Mouse (Mus musculus) heart, postnatal 4 days (tissue): ENCODE data around the gene Epb41l2. TPM values are rescaled to one million over a fixed set of nuclear protein-coding genes. Genes with fewer than 3 reads are reported as not detected.
A peak's percentile ranks its signal among the peaks of the same experiment; 100 is the strongest.

ENCODE experiments used
- DNase-seq: peaks from one replicate; pipeline ENCODE4 v3.0.0; 2021
- total RNA-seq, 2 experiments: library from RNA; stranded (reverse); gene quantifications; 2 replicates each; pipeline ENCODE4 v1.2.3; 2021

Gene Epb41l2
- total RNA-seq, 2 experiments from 2014 or later = 90.5 to 91.5 TPM

DNA sequence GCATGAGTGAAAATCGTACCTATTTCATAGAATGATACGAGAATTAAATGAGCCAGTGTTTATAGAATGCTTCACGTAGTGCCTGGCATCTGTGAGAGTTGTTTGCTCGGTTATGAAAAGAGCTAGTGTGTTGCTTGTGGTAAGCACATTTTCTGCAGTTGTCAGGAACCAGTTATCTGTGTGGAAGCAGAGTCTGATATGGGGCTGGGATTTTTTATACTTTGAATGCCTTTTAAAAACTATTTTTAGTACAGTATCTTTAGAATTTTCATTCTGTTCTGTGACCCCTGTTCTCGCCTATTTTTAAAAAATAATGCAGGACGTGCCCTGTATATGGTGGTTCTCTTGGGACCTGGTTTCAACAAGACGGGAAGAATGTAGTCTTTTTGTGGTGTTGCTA is 6.1 kb downstream of the Epb41l2 start:
- DNase-seq = no peak

DNA sequence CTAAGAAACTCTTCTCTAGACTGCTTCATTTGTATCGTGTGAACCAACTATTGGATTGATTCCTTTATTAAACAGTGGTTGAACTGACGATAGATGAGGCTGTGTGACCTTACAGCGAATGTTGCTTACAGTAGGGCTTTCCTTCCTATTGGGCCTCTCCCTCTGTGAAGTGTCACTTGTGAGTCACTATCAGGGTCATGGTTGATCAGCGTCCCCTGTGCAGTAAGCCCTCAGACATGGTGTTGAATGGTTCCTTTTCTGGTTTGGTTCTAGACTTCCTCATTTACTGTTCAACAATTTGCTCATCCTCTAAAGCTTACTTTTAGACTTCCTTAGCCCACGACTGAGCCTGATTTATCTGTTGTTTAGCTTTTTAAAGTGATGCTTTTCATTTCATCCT is 7.1 kb downstream of the Epb41l2 start:
- no peak for DNase-seq

DNA sequence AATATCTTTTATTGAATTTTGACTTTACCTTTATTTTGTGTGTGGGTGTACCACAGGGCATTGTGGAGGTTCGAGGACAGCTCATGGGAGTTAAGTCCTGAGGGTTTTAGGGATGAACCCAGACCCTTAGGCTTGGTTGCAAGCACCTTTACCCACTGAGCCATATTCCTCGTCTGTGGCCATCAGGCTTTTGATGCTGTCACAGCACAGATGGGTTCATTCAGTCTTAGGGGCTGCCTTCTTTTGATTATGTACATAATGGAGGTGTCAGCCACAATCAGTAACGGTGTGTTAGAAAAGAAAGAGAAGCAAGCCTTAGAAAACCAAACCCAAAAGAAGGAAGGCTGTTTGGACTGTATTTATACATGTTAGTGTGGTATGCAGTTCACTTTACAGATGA is 9.3 kb downstream of the Epb41l2 start:
- no peak for DNase-seq

DNA sequence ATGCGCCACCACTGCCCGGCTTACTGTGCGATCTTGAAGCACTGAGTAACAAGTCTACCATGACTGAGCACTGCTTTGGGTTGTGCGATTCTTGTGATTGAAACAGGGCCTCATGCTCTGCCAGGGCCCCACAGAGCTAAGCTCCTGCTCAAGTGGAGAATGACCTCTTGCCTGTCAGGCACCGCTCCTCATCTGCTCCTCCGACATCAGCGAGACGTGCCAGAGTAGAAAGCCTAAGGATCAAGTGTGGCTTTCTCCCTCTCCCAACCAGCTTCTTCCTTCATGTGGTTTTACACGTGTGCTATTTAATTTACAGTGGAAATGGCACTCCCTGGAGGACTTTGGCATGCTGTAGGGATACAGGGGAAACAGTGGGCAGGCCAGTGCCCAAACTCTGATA is 10.1 kb downstream of the Epb41l2 start:
- no peak for DNase-seq

DNA sequence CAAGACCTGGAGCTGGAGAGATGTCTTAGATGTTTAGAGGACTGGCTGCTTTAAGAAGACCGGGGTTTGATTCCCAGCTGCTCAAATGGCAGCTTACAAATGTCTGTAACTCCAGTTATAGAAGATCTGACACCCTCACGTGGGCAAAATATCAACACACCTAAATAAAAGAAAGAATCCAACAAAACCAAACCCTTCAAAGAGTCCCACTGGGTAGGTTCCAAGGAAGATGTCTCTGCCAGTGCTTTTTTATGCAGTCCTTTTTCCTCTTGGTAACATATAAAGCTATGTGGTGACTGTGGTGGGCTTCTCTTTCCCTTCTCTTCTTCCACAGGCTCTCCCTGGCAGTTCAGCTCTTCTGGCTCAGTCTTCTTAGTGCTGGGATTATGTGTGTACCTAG is 11.7 kb downstream of the Epb41l2 start:
- no peak for DNase-seq

DNA sequence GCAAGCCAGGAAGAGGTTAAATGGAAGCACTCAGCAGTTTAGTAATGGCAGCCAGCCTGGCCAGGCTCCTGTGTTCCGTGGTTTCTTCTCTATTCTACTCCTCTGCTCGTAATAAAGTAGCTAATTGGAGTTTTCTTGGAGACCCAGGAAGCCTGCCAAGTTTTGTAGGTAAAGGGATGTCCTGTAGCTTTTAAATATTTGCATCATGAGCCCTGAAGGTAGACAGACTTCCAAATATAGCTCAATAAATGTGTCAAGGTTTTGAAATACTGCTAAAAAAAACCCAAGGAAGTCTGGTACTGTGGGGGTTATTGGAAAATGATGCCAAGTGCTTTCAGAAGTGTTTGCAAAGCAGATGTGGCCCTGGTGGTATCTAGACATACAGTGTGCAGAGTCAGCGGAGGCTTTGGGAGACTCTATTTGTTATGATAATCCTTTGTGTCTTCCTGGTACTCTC is 12.3 kb downstream of the Epb41l2 start:
- DNase-seq = no peak

- no peak for DNase-seq
Measured at GRCm38 (mm10) chr10:25372510-25373148, 13.0 kb downstream of the Epb41l2 start.

DNA sequence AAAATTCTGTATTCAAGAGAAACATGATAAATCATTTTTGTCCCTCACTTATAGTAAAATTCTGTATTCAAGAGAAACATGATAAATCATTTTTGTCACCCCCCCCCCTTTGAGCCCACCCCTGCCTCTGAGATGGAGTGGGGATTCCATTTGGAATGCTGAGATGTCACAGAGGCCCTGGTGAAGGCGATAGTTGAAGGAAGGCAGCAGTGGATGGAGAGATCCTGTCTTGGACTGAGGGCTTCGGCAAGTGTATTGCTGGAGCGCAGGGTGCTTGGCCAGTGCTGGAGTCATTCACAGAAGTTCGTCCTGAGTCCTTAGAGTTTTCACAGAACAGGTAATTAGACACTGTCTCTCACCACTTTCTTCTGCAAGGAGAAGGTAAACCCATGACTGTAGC is 15.4 kb downstream of the Epb41l2 start:
- no peak for DNase-seq

DNA sequence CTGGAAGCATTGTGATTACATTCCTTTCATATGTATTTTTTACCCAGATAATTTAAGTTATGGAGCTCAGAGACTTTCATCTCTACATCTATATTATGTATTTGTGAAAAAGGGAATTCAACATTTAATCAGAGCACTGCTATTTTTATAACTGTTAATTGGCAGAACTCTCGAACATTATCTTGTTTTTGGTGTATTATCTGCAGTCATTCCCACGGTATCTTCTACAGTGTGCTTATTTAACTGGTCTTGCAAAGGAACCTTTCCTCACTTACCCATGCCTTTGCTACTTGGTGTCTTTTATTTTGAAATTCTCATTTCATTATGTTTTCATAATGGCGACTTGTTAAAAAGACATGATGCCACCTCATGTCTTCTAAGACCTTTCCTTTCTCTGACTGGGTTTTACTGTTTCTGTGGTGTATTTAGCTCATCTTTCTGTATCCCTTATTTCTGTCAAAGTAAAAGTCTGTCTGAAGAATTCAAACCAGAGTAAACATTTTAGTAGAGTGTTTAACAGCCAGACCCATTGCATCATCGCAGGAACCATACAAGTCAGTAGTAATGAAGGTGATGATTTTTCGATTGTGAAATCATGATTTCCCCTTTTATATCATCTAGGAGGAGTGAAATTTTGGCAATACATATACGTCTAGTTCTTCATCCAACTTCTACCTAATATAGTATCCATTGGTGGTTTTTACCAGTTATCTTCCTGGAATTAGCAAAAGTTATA is 21.3 kb downstream of the Epb41l2 start:
- no peak for DNase-seq

DNA sequence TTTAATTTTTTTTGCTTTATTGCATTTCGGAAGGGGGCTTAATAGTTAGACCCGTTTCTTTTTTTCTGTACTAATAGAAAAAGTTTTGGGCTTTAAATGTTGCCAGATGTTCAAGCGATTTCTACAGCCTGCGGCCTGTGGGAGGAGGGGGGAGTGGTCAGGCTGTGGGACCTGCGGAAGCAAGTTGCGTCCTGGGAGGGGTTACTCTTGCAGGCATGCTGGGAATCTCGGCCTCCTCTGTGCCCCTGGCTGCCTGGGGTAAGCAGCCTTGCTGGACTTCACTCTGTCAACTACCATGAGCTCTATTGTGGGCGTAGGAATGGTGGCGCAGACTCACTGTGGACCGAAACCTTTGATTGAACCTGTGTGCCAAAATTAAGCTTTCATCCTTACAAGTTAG is 22.4 kb downstream of the Epb41l2 start:
- peak; percentile 37 for DNase-seq

- DNase-seq = no peak
Measured at GRCm38 (mm10) chr10:25383171-25383570, 23.6 kb downstream of the Epb41l2 start.

DNA sequence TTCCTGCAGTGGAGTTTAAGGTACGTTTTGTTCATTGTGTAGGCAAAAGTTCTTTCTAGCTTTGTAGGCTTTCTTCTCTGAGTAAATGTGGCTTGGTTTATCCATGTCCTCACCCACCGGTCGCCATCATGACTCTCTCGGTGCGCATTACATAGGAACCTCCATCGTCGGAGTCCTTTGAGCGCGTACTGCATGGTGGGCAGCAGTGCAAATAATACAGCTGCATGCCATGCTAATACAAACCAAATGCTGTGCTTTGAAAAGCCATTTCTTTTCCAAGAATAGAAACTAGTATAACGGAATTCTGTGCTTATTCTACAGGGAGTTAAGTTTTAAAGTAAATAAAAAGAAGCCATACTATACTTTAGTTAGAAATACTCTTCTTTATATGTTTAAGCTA is 24.8 kb downstream of the Epb41l2 start:
- no peak for DNase-seq

DNA sequence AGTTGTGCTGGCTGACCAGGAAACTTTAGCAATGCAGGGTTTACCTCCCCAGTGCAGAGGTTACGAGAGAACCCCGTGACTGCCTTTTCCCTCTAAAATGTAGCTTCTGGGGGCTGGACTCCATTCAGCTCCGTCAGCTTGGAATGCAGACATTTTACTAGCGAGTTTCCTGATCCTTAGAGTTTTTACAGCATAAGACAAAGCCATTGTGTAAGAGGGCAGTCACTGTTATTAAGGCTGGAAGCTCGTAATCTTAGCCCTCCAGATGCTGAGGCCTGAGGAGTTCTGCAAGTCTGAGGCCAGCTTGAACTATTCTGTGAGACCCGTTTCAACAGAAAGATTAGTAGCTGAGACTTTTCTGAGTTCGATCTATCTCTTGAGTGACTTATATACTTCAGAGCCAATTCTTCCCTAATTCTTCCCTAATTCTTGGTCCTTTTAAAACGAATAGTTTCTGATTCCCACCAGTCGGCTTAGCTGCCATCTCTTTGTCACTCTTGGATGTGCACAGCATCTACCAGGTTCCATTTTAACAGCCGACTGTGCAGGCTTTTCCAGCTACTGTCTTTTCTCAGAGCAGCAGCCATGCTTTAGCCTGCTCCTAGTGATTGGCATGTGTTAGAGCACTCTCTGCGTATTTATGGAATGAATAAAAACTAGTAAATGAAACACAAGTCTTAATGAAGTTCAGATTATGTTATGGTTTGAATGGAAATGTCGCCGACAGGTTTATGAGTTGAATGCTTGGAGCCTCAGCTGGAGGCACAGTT is 26.4 kb downstream of the Epb41l2 start:
- no peak for DNase-seq

GRCm38 (mm10) chr10:25386868-25387267 is 27.3 kb downstream of the Epb41l2 start:
- DNase-seq = no peak

- no peak for DNase-seq
Measured at GRCm38 (mm10) chr10:25387268-25387667, 27.7 kb downstream of the Epb41l2 start.

GRCm38 (mm10) chr10:25392786-25393185 is 33.2 kb downstream of the Epb41l2 start:
- DNase-seq = no peak

GRCm38 (mm10) chr10:25393721-25394120 is 34.1 kb downstream of the Epb41l2 start:
- DNase-seq = no peak

DNA sequence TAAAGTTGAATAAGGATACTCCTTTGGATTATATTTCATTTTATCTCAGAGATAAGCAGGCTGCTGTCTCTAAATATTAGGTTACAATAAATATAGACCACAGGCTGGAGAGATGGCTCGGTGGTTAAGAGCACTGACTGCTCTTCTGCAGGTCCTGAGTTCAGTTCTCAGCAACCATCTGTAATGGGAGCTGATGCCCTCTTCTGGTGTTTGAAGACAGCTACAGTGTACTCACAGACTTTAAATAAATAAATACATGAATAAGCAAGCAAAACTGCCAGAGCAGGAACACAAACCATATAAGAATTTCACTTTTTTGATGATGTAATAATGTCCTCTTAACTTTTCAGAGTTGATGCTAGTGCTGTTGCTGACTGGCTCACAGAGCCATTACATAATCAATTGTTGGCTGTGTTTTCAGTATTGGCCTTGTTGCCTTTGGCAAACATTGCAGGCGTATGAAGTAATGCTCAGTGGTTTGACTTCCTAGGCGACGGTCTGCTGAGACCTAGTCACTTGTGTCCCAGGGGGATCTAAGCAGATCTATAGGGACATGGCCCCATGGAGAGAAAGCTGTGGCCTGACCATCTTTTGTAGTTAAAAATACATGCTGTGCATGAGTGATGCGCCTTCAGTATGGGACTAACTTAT is 35.8 kb downstream of the Epb41l2 start:
- no peak for DNase-seq

DNA sequence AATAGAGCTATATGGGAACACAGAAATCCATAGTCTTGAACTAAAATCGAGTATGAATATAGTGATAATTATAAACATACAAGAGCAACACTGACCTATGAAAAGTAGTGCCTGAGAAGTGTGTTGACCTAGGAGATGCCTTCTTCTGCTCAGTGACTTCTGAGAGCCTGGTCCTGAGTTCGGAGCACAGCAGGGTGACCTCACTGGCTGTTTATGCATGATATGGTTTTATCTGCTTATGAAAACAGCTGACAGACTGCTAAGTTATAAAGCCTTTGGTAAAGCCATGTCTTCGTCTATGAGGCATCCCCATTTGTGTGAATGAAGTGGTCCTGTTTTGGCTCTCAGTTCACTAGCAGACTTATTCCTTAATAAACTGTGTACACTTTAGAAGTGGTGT is 37.3 kb downstream of the Epb41l2 start:
- DNase-seq = no peak

- no peak for DNase-seq
Measured at GRCm38 (mm10) chr10:25397767-25398690, 38.4 kb downstream of the Epb41l2 start.

GRCm38 (mm10) chr10:25399016-25399415 is 39.4 kb downstream of the Epb41l2 start:
- DNase-seq = no peak

DNA sequence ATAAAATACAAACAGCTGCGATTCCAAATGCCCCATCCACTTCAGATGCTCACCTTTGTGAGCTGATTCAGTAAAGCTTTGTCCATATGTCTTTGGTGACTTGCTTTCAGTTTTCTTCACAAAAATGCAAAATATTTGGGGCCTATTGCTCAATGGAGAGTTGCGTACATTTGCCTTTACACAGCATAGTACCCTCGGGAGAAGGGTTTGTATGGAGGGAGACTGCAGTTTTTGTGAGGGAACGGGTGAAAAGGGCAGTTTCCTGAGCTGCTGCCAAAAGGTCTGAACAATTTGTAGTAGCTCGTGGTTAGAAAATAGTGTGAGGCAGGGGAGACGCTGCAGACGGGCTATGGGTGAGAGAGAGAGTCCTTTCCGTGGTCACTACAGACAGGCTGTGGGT is 40.5 kb downstream of the Epb41l2 start:
- no peak for DNase-seq
